Mouse (Mus musculus): ENCODE measurements around the gene Gsto2. TPM values are rescaled to one million over a fixed set of nuclear protein-coding genes. Genes with fewer than 3 reads are reported as not detected.

Gene Gsto2
- polyA plus RNA-seq, 2 experiments from 2014 or later, result 0.74 TPM; not detected in 1

DNA sequence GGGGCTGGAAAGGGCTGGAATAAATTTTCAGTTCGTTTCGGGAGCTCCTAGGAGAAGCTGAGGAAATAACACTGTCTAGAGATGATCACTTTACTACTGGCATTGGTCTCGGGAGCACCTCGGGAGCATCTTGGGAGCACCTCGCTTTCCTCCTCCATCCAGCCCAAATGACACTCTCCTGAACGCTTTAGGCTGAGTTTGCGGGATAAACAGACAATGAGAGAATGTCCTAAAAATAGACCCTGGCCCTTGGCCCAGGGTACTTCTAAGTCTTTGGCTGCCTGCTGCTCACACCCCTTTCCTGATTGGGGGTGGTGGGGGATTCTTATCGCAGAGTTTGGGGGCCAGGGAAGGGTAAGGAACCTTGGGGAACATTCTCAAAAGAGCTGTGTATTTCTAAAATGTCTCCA, 54.6 kb downstream of the Gsto2 start:
- no peak for ATAC-seq

DNA sequence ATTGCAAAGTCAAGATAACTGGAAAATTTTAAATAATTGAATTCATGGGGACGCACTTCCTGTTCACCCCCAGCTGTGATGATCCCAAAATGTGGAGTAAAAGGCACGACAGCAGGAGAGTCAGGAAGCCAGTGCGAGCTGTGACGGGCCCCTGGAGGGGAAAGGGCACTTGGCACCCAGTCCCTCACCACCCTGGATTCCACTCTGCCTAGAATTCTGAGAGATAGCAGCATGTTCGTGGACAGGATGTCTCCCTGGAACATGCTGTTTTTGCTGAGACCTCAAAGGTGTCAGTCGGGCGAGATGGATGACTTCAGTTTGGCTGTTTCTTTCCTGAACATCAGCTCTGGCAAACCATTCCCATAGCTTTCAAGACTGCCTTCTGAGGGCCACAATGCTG, 60.5 kb downstream of the Gsto2 start:
- ATAC-seq, result no peak

- no peak for ATAC-seq
These were observed 61.7 kb downstream of the Gsto2 start for GRCm38 (mm10) chr19:47927032-47927431.

DNA sequence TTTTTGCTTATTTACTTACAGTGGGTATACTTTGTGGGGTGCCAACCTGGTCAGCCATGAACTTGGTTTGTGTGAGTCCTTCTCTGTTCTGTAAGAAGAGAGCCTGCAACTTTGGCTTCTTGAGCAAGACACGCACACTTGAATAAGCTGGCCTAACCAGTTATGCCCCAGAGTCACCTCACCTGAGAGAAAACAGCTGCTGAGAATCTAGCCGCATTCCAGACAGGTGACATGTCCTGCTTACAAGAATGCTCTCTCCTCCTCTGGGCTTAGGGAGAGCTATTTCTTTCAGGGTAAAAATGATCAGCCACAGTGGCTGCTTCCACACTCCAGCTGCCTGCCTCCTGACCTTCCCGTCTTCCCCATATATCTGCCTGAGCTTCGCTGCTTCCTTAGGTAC, 63.7 kb downstream of the Gsto2 start:
- ATAC-seq, result no peak

DNA sequence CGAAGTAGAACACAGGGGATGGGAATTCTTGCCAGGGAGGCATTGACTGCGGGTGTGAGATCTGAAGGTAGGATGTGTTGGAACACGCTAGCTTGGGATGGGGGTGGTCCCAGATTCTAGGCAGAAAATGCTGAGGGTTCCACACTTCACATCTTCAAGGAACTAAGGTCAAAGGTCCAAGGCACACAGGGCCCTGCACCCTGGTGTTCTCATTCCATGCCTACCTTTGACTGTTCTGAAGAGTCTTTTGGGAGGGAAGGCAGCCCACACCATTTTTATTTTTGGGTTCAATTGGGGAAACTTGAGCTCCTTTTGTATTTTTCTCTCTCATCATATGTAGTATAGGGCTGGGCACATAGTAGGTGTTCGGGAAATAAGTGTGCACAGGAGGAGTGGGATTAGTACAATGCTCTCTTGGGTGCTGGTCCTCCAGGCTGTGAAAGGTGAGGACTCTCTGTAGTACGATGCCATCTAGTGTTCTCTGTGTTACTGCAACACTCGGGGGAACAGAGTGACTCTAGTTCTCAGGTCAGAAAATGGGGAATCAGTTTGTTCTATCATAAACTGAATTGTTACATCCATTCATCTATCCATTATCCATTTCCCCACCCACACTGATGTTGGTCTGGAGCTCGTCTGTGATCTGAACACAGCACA, 66.8 kb downstream of the Gsto2 start:
- peak; percentile 89 for ATAC-seq

- no peak for ATAC-seq
These were observed 68.8 kb downstream of the Gsto2 start for GRCm38 (mm10) chr19:47934146-47934545.

GRCm38 (mm10) chr19:47934636-47935238, 69.4 kb downstream of the Gsto2 start:
- no peak for ATAC-seq

DNA sequence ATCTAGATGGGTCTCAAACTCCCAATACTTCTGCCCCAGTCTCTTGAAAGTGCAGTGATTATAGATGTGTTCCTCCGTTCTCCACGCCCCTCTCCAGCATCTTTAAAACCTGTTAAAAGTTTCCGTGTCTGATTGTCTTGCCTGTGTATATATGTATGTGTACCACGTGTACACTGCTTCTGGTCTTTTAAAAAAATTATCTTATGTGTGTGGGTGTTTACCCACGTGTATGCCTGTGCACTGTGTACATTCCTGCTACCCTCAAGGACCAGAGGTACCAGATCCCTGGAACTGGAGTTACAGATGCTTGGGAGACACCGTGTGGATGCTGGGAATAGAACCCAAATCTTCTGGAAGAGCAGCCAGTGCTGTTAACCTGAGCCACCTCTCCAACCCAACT, 70.2 kb downstream of the Gsto2 start:
- no peak for ATAC-seq

Other genes with a start within 250 kb of the Gsto2 start
- gene Col17a1, start 173.4 kb upstream of the Gsto2 start, polyA plus RNA-seq (2017; shearing (Covaris generic)), result not detected
- gene Sfr1, start 133.9 kb upstream of the Gsto2 start, polyA plus RNA-seq (2017; shearing (Covaris generic)), result 100 to 1,000 TPM; 132 to 161 TPM
- 10 to 100 TPM; 27.1 to 29.5 TPM for gene Gsto1, start 10.6 kb upstream of the Gsto2 start, polyA plus RNA-seq (2017; shearing (Covaris generic))
- gene Cfap43, start 53.8 kb downstream of the Gsto2 start, polyA plus RNA-seq (2017; shearing (Covaris generic)), result under 1 TPM; 0.28 to 0.32 TPM
- gene Itprip, start 53.8 kb downstream of the Gsto2 start, polyA plus RNA-seq (2017; shearing (Covaris generic)), result 10 to 100 TPM in 1 of 2 experiments, 1 to 10 TPM in 1; 6.2 to 11.9 TPM
- under 1 TPM in 1 of 2 experiments, not detected in 1; 0.37 TPM for gene Cfap58, start 72.1 kb downstream of the Gsto2 start, polyA plus RNA-seq (2017; shearing (Covaris generic))